Mouse (Mus musculus): Measurements from ENCODE around the gene Fam229a. TPM values are rescaled to one million over a fixed set of nuclear protein-coding genes. Genes with fewer than 3 reads are reported as not detected.
"Not testable (repeated sequence)": the region's sequence is repeated elsewhere in the genome, so short reads cannot be mapped to it uniquely, and the experiment has no call there.

Gene Fam229a
- polyA plus RNA-seq, 1 experiment from 2014 or later: not detected

GRCm38 (mm10) chr4:129513086-129513767, 22.2 kb downstream of the Fam229a start, which contains the start of gene Marcksl1:
Gene Marcksl1 (plus strand): TSS chr4:129513581.
- 7% methylated on average over 33 of the region's 47 CpGs for WGBS
- peak; percentile 86 for ATAC-seq (replicated peaks)
- H3K4me3 ChIP-seq: peak within 1 kb of the TSS; percentile 81
- H3K9ac ChIP-seq: peak within 1 kb of the TSS; percentile 99
- no peaks in the 10 kb centered on the region for H3K27me3 ChIP-seq (replicated peaks)
- H3K36me3 ChIP-seq (replicated peaks): peaks cover 16% of the 10 kb centered on the region
- H3K4me2 ChIP-seq: peak within 1 kb of the TSS; percentile 93
- H3K9me3 ChIP-seq: no peaks in the 10 kb centered on the region
- peak within 1 kb of the TSS; percentile 98 for H3K27ac ChIP-seq
- peaks cover 47% of the 10 kb centered on the region for H3K4me1 ChIP-seq

GRCm38 (mm10) chr4:129513891-129514290, 22.9 kb downstream of the Fam229a start:
- no peaks in the 10 kb centered on the region for H3K9me3 ChIP-seq
- H3K4me3 ChIP-seq: peak overlapping the region; percentile 81
- no peaks in the 10 kb centered on the region for H3K27me3 ChIP-seq (replicated peaks)
- peak overlapping the region; percentile 98 for H3K27ac ChIP-seq
- 0% methylated on average over 45 of the region's 57 CpGs for WGBS
- peaks cover 19% of the 10 kb centered on the region for H3K36me3 ChIP-seq (replicated peaks)
- peak; percentile 12 for ATAC-seq (replicated peaks)
- peak overlapping the region; percentile 93 for H3K4me2 ChIP-seq
- H3K9ac ChIP-seq: peak overlapping the region; percentile 99
- peaks cover 46% of the 10 kb centered on the region for H3K4me1 ChIP-seq

GRCm38 (mm10) chr4:129514300-129514898, 23.4 kb downstream of the Fam229a start:
- H3K4me1 ChIP-seq: peaks cover 41% of the 10 kb centered on the region
- no peaks in the 10 kb centered on the region for H3K9me3 ChIP-seq
- H3K36me3 ChIP-seq (replicated peaks): peaks cover 19% of the 10 kb centered on the region
- no peaks in the 10 kb centered on the region for H3K27me3 ChIP-seq (replicated peaks)
- peak overlapping the region; percentile 81 for H3K4me3 ChIP-seq
- peak; percentile 37 for ATAC-seq (replicated peaks)
- peak overlapping the region; percentile 99 for H3K9ac ChIP-seq
- H3K4me2 ChIP-seq: peak overlapping the region; percentile 93
- peak overlapping the region; percentile 98 for H3K27ac ChIP-seq
- WGBS: under 1% methylated on average over 35 of the region's 35 CpGs

GRCm38 (mm10) chr4:129516925-129517324, 25.9 kb downstream of the Fam229a start:
- 44% methylated on average over 2 of the region's 2 CpGs for WGBS
- H3K4me1 ChIP-seq: peaks cover 27% of the 10 kb centered on the region
- H3K27me3 ChIP-seq (replicated peaks): no peaks in the 10 kb centered on the region
- 0 out of 2 replicates have a peak overlapping the region, but pooled peaks have one; percentile 50 for H3K27ac ChIP-seq
- ATAC-seq (replicated peaks): no peak
- H3K4me3 ChIP-seq: no peak overlapping the region
- H3K9ac ChIP-seq: no peak overlapping the region
- H3K9me3 ChIP-seq: no peaks in the 10 kb centered on the region
- peaks cover 29% of the 10 kb centered on the region for H3K36me3 ChIP-seq (replicated peaks)
- H3K4me2 ChIP-seq: no peak overlapping the region

- Histone ChIP-seq H3K4me1 (peaks cover 22% of the 10 kb centered on the region), H3K9me3 (no peaks in the 10 kb centered on the region), H3K36me3 (replicated peaks) (peaks cover 35% of the 10 kb centered on the region), H3K27me3 (replicated peaks) (no peaks in the 10 kb centered on the region), H3K27ac (no peak overlapping the region), H3K9ac (no peak overlapping the region), H3K4me2 (no peak overlapping the region), H3K4me3 (no peak overlapping the region)
- no peak for ATAC-seq (replicated peaks)
- WGBS: 94% methylated on average over 8 of the region's 8 CpGs
Measured at GRCm38 (mm10) chr4:129518519-129518918, 27.5 kb downstream of the Fam229a start.

GRCm38 (mm10) chr4:129525338-129525737, 34.3 kb downstream of the Fam229a start:
- H3K27ac ChIP-seq: no peak overlapping the region
- WGBS: 94% methylated on average over 5 of the region's 5 CpGs
- H3K9me3 ChIP-seq: no peaks in the 10 kb centered on the region
- H3K4me1 ChIP-seq: no peaks in the 10 kb centered on the region
- no peak overlapping the region for H3K4me3 ChIP-seq
- H3K9ac ChIP-seq: no peak overlapping the region
- peaks cover 23% of the 10 kb centered on the region; the same call in 1 of the 2 replicates for H3K36me3 ChIP-seq (replicated peaks)
- no peak overlapping the region for H3K4me2 ChIP-seq
- H3K27me3 ChIP-seq (replicated peaks): no peaks in the 10 kb centered on the region
- no peak for ATAC-seq (replicated peaks)

- 80% methylated on average over 3 of the region's 3 CpGs for WGBS
- Histone ChIP-seq H3K4me3 (no peak overlapping the region), H3K9me3 (no peaks in the 10 kb centered on the region), H3K27me3 (replicated peaks) (no peaks in the 10 kb centered on the region), H3K36me3 (replicated peaks) (peaks cover 26% of the 10 kb centered on the region; the same call in 1 of the 2 replicates), H3K4me1 (no peaks in the 10 kb centered on the region), H3K27ac (no peak overlapping the region), H3K9ac (no peak overlapping the region), H3K4me2 (no peak overlapping the region)
- ATAC-seq (replicated peaks): no peak
Measured at GRCm38 (mm10) chr4:129525889-129526288, 34.9 kb downstream of the Fam229a start.

GRCm38 (mm10) chr4:129528901-129529300, 37.9 kb downstream of the Fam229a start:
- H3K9me3 ChIP-seq; H3K27ac ChIP-seq; H3K4me2 ChIP-seq; H3K4me3 ChIP-seq; H3K9ac ChIP-seq; H3K4me1 ChIP-seq; ATAC-seq (replicated peaks); H3K27me3 ChIP-seq (replicated peaks): not testable (repeated sequence)
- WGBS: 97% methylated on average over 6 of the region's 6 CpGs
- H3K36me3 ChIP-seq (replicated peaks): peaks cover 25% of the 10 kb centered on the region; the same call in 1 of the 2 replicates

- H3K9ac ChIP-seq: no peak overlapping the region
- WGBS: 94% methylated on average over 6 of the region's 6 CpGs
- no peaks in the 10 kb centered on the region for H3K9me3 ChIP-seq
- no peak overlapping the region for H3K4me3 ChIP-seq
- H3K4me1 ChIP-seq: peaks cover 16% of the 10 kb centered on the region
- H3K4me2 ChIP-seq: no peak overlapping the region
- H3K27ac ChIP-seq: no peak overlapping the region
- no peak for ATAC-seq (replicated peaks)
- no peaks in the 10 kb centered on the region for H3K36me3 ChIP-seq (replicated peaks)
- no peaks in the 10 kb centered on the region for H3K27me3 ChIP-seq (replicated peaks)
Measured at GRCm38 (mm10) chr4:129540012-129540411, 49.0 kb downstream of the Fam229a start.

Other genes starting within 250 kb of the Fam229a start
- 9.4 and 9.7 TPM in 2 replicates for gene C77080, start 229.8 kb upstream of the Fam229a start, polyA plus RNA-seq (2015; fragmentation: Nextera tagmentation; extraction: Ambion mirVana)
- gene Sync, start 203.6 kb upstream of the Fam229a start, polyA plus RNA-seq (2015; fragmentation: Nextera tagmentation; extraction: Ambion mirVana): 0.50 and 0.86 TPM in 2 replicates
- 260 and 271 TPM in 2 replicates for gene Rbbp4, start 155.8 kb upstream of the Fam229a start, polyA plus RNA-seq (2015; fragmentation: Nextera tagmentation; extraction: Ambion mirVana)
- 19.9 and 21.1 TPM in 2 replicates for gene Zbtb8os, start 155.5 kb upstream of the Fam229a start, polyA plus RNA-seq (2015; fragmentation: Nextera tagmentation; extraction: Ambion mirVana)
- gene Zbtb8a, start 113.1 kb upstream of the Fam229a start, polyA plus RNA-seq (2015; fragmentation: Nextera tagmentation; extraction: Ambion mirVana): 20.4 and 21.5 TPM in 2 replicates
- gene Zbtb8b, start 50.3 kb upstream of the Fam229a start, polyA plus RNA-seq (2015; fragmentation: Nextera tagmentation; extraction: Ambion mirVana): 19.0 and 19.8 TPM in 2 replicates
- gene Bsdc1, start 29.6 kb upstream of the Fam229a start, polyA plus RNA-seq (2015; fragmentation: Nextera tagmentation; extraction: Ambion mirVana): 38.6 and 39.9 TPM in 2 replicates
- 0.49 and 0.52 TPM in 2 replicates for gene Tssk3, start 168 bp upstream of the Fam229a start, polyA plus RNA-seq (2015; fragmentation: Nextera tagmentation; extraction: Ambion mirVana)
- gene Marcksl1, start 22.4 kb downstream of the Fam229a start, polyA plus RNA-seq (2015; fragmentation: Nextera tagmentation; extraction: Ambion mirVana): 1,751 and 1,836 TPM in 2 replicates
- gene Hdac1, start 51.5 kb downstream of the Fam229a start, polyA plus RNA-seq (2015; fragmentation: Nextera tagmentation; extraction: Ambion mirVana): 86.1 and 99.3 TPM in 2 replicates
- gene Lck, start 82.5 kb downstream of the Fam229a start, polyA plus RNA-seq (2015; fragmentation: Nextera tagmentation; extraction: Ambion mirVana): 12.5 and 13.5 TPM in 2 replicates
- 0.31 TPM in 1 of 2 replicates, not detected in the other for gene Fam167b, start 87.4 kb downstream of the Fam229a start, polyA plus RNA-seq (2015; fragmentation: Nextera tagmentation; extraction: Ambion mirVana)
- 195 and 208 TPM in 2 replicates for gene Eif3i, start 109.5 kb downstream of the Fam229a start, polyA plus RNA-seq (2015; fragmentation: Nextera tagmentation; extraction: Ambion mirVana)
- gene Tmem234, start 109.5 kb downstream of the Fam229a start, polyA plus RNA-seq (2015; fragmentation: Nextera tagmentation; extraction: Ambion mirVana): 198 and 199 TPM in 2 replicates
- 4.2 and 4.6 TPM in 2 replicates for gene Dcdc2b, start 123.1 kb downstream of the Fam229a start, polyA plus RNA-seq (2015; fragmentation: Nextera tagmentation; extraction: Ambion mirVana)
- gene Iqcc, start 127.9 kb downstream of the Fam229a start, polyA plus RNA-seq (2015; fragmentation: Nextera tagmentation; extraction: Ambion mirVana): 27.0 and 33.0 TPM in 2 replicates
- gene Ccdc28b, start 132.8 kb downstream of the Fam229a start, polyA plus RNA-seq (2015; fragmentation: Nextera tagmentation; extraction: Ambion mirVana): 166 and 173 TPM in 2 replicates
- gene Txlna, start 149.9 kb downstream of the Fam229a start, polyA plus RNA-seq (2015; fragmentation: Nextera tagmentation; extraction: Ambion mirVana): 52.7 and 59.2 TPM in 2 replicates
- 18.9 and 19.5 TPM in 2 replicates for gene Kpna6, start 181.6 kb downstream of the Fam229a start, polyA plus RNA-seq (2015; fragmentation: Nextera tagmentation; extraction: Ambion mirVana)
- gene Tmem39b, start 205.6 kb downstream of the Fam229a start, polyA plus RNA-seq (2015; fragmentation: Nextera tagmentation; extraction: Ambion mirVana): 18.1 and 20.9 TPM in 2 replicates

Measured in midbrain, embryonic 15.5 days (tissue).